Mouse (Mus musculus) ES-E14 (cell line): ENCODE data around the gene Cep131. TPM values are rescaled to one million over a fixed set of nuclear protein-coding genes. Genes with fewer than 3 reads are reported as not detected.

ENCODE experiments used
- DNase-seq: peaks from one replicate; pipeline ENCODE4 v3.0.0-alpha.2; 2013; ENCODE audit warnings: low read depth, low spot score
- H3K27ac ChIP-seq: 2 replicates; pipeline ENCODE4 v1.5.1; 2012; ENCODE audit warnings: low read depth, mild to moderate bottlenecking, low read length, moderate library complexity, mixed read lengths; ENCODE audit not compliant: poor library complexity, insufficient read depth, severe bottlenecking
- H3K36me3 ChIP-seq: 2 replicates; pipeline ENCODE4 v1.6.1; 2012; ENCODE audit warnings: mild to moderate bottlenecking, low read length, moderate library complexity, mixed read lengths; ENCODE audit not compliant: control insufficient read depth, poor library complexity, insufficient read depth, severe bottlenecking
- H3K4me1 ChIP-seq, 2 experiments: fragments of 150-350 bp in 1 of 2; sonication (generic) in 1 of 2; 2 replicates each; pipeline ENCODE4 v1.6.1; 2012; ENCODE audit warnings: low read length in 2 of 2, mild to moderate bottlenecking in 1 of 2, mixed read lengths in 1 of 2; ENCODE audit not compliant: control insufficient read depth in 2 of 2, insufficient read depth in 2 of 2, poor library complexity in 1 of 2
- H3K4me3 ChIP-seq, 2 experiments: fragments of 150-350 bp in 1 of 2; sonication (generic) in 1 of 2; 2 replicates each; pipeline ENCODE4 v1.5.1; 2012; ENCODE audit warnings: low read length in 2 of 2, low read depth in 1 of 2, mild to moderate bottlenecking in 1 of 2, mixed read lengths in 1 of 2; ENCODE audit not compliant: insufficient read depth in 1 of 2, poor library complexity in 1 of 2, severe bottlenecking in 1 of 2
- H3K9ac ChIP-seq: 2 replicates; pipeline ENCODE4 v1.6.1; 2012; ENCODE audit warnings: low read depth, mild to moderate bottlenecking, low read length, mixed read lengths; ENCODE audit not compliant: poor library complexity, insufficient read depth, severe bottlenecking
- H3K9me3 ChIP-seq: fragments of 150-350 bp; sonication (generic); 2 replicates; pipeline ENCODE4 v1.6.1; 2012; ENCODE audit warnings: low read depth, mild to moderate bottlenecking, low read length; ENCODE audit not compliant: control insufficient read depth, insufficient read depth
- CHD2 ChIP-seq: IDR thresholded peaks from 2 replicates; pipeline ENCODE4 v1.6.1; 2014; ENCODE audit warnings: mild to moderate bottlenecking, low read depth, low read length, inconsistent platforms
- HCFC1 ChIP-seq: IDR thresholded peaks from 2 replicates; pipeline ENCODE4 v1.6.1; 2012; ENCODE audit warnings: low read length, inconsistent platforms, borderline replicate concordance; ENCODE audit not compliant: insufficient read depth
- MAFK ChIP-seq: IDR thresholded peaks from 2 replicates; pipeline ENCODE4 v1.6.1; 2014; ENCODE audit warnings: mild to moderate bottlenecking, low read depth, low read length, inconsistent platforms; ENCODE audit not compliant: insufficient read depth
- ZC3H11A ChIP-seq: IDR thresholded peaks from 2 replicates; pipeline ENCODE4 v1.6.1; 2012; ENCODE audit warnings: low read depth, mild to moderate bottlenecking, inconsistent platforms, low read length, borderline replicate concordance
- ZNF384 ChIP-seq: IDR thresholded peaks from 2 replicates; pipeline ENCODE4 v1.6.1; 2012; ENCODE audit warnings: low read depth, low read length, inconsistent platforms
- in situ Hi-C, 2 experiments: fragments of 600-800 bp; cut with MboI; formaldehyde crosslinking; loops; one replicate each; pipeline ENCODE4 v1.15.1; 2025; ENCODE audit warnings: low sequenced_read_pairs in 2 of 2, inconsistent platforms in 1 of 2; ENCODE audit not compliant: unreplicated experiment in 2 of 2
- total RNA-seq: library from RNA; depleted of rRNA; stranded (reverse); fragments of 300-350 nt; gene quantifications from 2 replicates; pipeline ENCODE4 v1.2.3, GENCODE M21; 2012

The Cep131 gene
- total RNA-seq, 1 experiment: 24.0 TPM

DNA sequence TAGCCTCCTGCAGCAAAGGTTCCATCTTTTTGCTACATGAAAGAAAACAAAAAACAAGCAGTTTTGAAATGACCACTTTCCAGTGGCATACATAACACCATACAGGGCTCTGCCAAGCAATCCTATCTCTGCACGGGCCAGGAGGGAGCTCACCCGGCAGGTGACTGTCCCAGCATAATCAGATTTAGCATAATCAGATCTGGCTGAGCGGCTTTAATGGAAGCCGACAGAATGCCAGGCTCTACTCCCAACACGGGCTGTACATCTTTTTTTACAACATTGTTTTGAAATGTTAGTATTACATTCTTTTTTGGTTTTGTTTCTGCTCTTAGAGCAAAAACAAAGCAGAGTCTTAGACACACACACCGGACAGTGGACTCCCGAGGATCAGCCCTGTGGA, 42.7 kb upstream of the Cep131 start:
- Histone ChIP-seq H3K9me3 (no peaks in the 10 kb centered on the region), H3K4me1 (peaks cover 0 to 2% of the 10 kb centered on the region in 2 experiments; a peak in 2 of 4 replicates), H3K9ac (no peak overlapping the region), H3K27ac (no peak overlapping the region), H3K4me3 (no peak overlapping the region), H3K36me3 (peaks cover 17% of the 10 kb centered on the region)
- TF ChIP-seq MAFK (no peak), ZNF384 (no peak), CHD2 (no peak), ZC3H11A (no peak), HCFC1 (no peak)
- in situ Hi-C loops: no loop called here
- no peak for DNase-seq

- Histone ChIP-seq H3K9ac (no peak overlapping the region), H3K4me1 (peaks cover 0 to 16% of the 10 kb centered on the region in 2 experiments; a peak in 2 of 4 replicates), H3K36me3 (peaks cover 22% of the 10 kb centered on the region; the same call in 1 of the 2 replicates), H3K4me3 (no peak overlapping the region), H3K9me3 (no peaks in the 10 kb centered on the region), H3K27ac (no peak overlapping the region)
- DNase-seq: no peak
- no peak for TF ChIP-seq ZNF384
- TF ChIP-seq MAFK: no peak
- no peak for TF ChIP-seq HCFC1
- no peak for TF ChIP-seq CHD2
- TF ChIP-seq ZC3H11A: no peak
- in situ Hi-C loops: no loop called here
Observed at GRCm38 (mm10) chr11:120126845-120127244, 40.2 kb upstream of the Cep131 start.

- no peak for DNase-seq
- in situ Hi-C loops: no loop called here
- peaks cover 0 to 16% of the 10 kb centered on the region in 2 experiments; a peak in 2 of 4 replicates for H3K4me1 ChIP-seq
- no peak overlapping the region for H3K9ac ChIP-seq
- H3K27ac ChIP-seq: peak overlapping the region; percentile 15; the same call in 1 of the 2 replicates
- TF ChIP-seq CHD2: no peak
- no peak for TF ChIP-seq MAFK
- no peak for TF ChIP-seq ZC3H11A
- TF ChIP-seq ZNF384: no peak
- no peak for TF ChIP-seq HCFC1
- no peaks in the 10 kb centered on the region for H3K9me3 ChIP-seq
- peaks cover 29% of the 10 kb centered on the region; the same call in 1 of the 2 replicates for H3K36me3 ChIP-seq
- H3K4me3 ChIP-seq: no peak overlapping the region
Observed at GRCm38 (mm10) chr11:120122126-120122525, 35.5 kb upstream of the Cep131 start.

- DNase-seq: peak; percentile 52
- no peak overlapping the region for H3K4me3 ChIP-seq
- in situ Hi-C loops: no loop called here
- no peak overlapping the region for H3K27ac ChIP-seq
- H3K9ac ChIP-seq: no peak overlapping the region
- TF ChIP-seq CHD2 (no peak), ZC3H11A (no peak), HCFC1 (no peak), MAFK (no peak), ZNF384 (no peak)
- no peaks in the 10 kb centered on the region for H3K9me3 ChIP-seq
- peaks cover 32% of the 10 kb centered on the region; the same call in 1 of the 2 replicates for H3K36me3 ChIP-seq
- H3K4me1 ChIP-seq: peaks cover 0 to 16% of the 10 kb centered on the region in 2 experiments; a peak in 2 of 4 replicates
Observed at GRCm38 (mm10) chr11:120120642-120121420, 34.2 kb upstream of the Cep131 start.
